In genomic region chr2:129173386-129173785, GRCm38 (mm10) we compare ENCODE assay signal across 27 mouse cellular contexts. TPM values are rescaled to one million over a fixed set of nuclear protein-coding genes. Genes with fewer than 3 reads are reported as not detected.
DNase-seq lines count a peak whose midpoint lies in the region; ATAC-seq lines count a peak whose summit lies in the region.
"Had no signal": no experiment of that assay in that cellular context is flagged by ENCODE, and none has a peak within 500 bp of the region (broad histone marks: within the 10 kb centered on the region; RNA-seq: fewer than 3 reads in every experiment).

No protein-coding gene starts in this region.

- H3K36me3 ChIP-seq in heart, embryonic 14.5 days (ENCODE audit: control insufficient read depth, insufficient read depth, low read length), result no peaks in the 10 kb centered on the region
- H3K36me3 ChIP-seq in midbrain, embryonic 16.5 days (ENCODE audit: control insufficient read depth, insufficient read depth, low read length), result no peaks in the 10 kb centered on the region
- H3K36me3 ChIP-seq in midbrain, embryonic 10.5 days, result no peaks in the 10 kb centered on the region
- no peaks in the 10 kb centered on the region for H3K36me3 ChIP-seq in neural tube, embryonic 15.5 days
- H3K36me3 ChIP-seq in embryonic facial prominence, embryonic 10.5 days (replicated peaks), result no peaks in the 10 kb centered on the region
- H3K36me3 ChIP-seq: embryonic facial prominence, embryonic 12.5 days; forebrain, embryonic 12.5 days; intestine, embryonic 15.5 days; limb, embryonic 10.5 days; liver, embryonic 15.5 days; lung, embryonic 15.5 days had no signal

- 45% methylated on average over 10 of the region's 10 CpGs for WGBS in heart, embryonic 14.5 days
- 41% methylated on average over 10 of the region's 10 CpGs for WGBS in midbrain, embryonic 16.5 days
- WGBS in midbrain, embryonic 10.5 days, result 62% methylated on average over 10 of the region's 10 CpGs
- WGBS in neural tube, embryonic 15.5 days, result 53% methylated on average over 10 of the region's 10 CpGs
- 59% methylated on average over 10 of the region's 10 CpGs for WGBS in embryonic facial prominence, embryonic 10.5 days

- no peak for ATAC-seq in heart, embryonic 14.5 days (ENCODE audit: insufficient number of reproducible peaks, insufficient read depth, low FRiP score, low read depth)
- no peak for ATAC-seq in midbrain, embryonic 16.5 days
- ATAC-seq in neural tube, embryonic 15.5 days (ENCODE audit: low FRiP score), result no peak
- ATAC-seq: intestine, embryonic 15.5 days had no signal

- H3K4me2 ChIP-seq in heart, embryonic 14.5 days (ENCODE audit: low read length), result peak overlapping the region; percentile 34
- peak overlapping the region; percentile 38 for H3K4me2 ChIP-seq in midbrain, embryonic 16.5 days (ENCODE audit: low read length)
- peak overlapping the region; percentile 25 for H3K4me2 ChIP-seq in neural tube, embryonic 15.5 days
- H3K4me2 ChIP-seq: embryonic facial prominence, embryonic 12.5 days; forebrain, embryonic 12.5 days; intestine, embryonic 15.5 days; liver, embryonic 15.5 days; lung, embryonic 15.5 days had no signal

- 0 out of 4 replicates have a peak, but pooled peaks cover 0 to 3% of the 10 kb centered on the region in 2 experiments for H3K4me1 ChIP-seq in heart, embryonic 14.5 days (ENCODE audit: control insufficient read depth in 2 of 2, insufficient read depth in 2 of 2, low read length in 2 of 2)
- H3K4me1 ChIP-seq in midbrain, embryonic 16.5 days (ENCODE audit: control insufficient read depth, insufficient read depth, low read length), result no peaks in the 10 kb centered on the region
- peaks cover 24% of the 10 kb centered on the region for H3K4me1 ChIP-seq in midbrain, embryonic 10.5 days
- H3K4me1 ChIP-seq in neural tube, embryonic 15.5 days, result 0 out of 2 replicates have a peak, but pooled peaks cover 2% of the 10 kb centered on the region
- H3K4me1 ChIP-seq in embryonic facial prominence, embryonic 10.5 days, result peaks cover 2% of the 10 kb centered on the region; the same call in 1 of the 2 replicates
- H3K4me1 ChIP-seq: embryonic facial prominence, embryonic 12.5 days; forebrain, embryonic 12.5 days; intestine, embryonic 15.5 days had no signal

- no peak overlapping the region for H3K9ac ChIP-seq in heart, embryonic 14.5 days (ENCODE audit: low read length)
- no peak overlapping the region for H3K9ac ChIP-seq in midbrain, embryonic 16.5 days (ENCODE audit: low read depth, low read length)
- H3K9ac ChIP-seq in neural tube, embryonic 15.5 days (replicated peaks), result no peak overlapping the region
- H3K9ac ChIP-seq: embryonic facial prominence, embryonic 12.5 days; forebrain, embryonic 12.5 days; intestine, embryonic 15.5 days; liver, embryonic 15.5 days; lung, embryonic 15.5 days had no signal

- intact Hi-C loops in heart, postnatal 36 days (cut with DNase I), result loop anchor here (5.0 kb wide), 1 partner anchor 34 kb away; no protein-coding TSS in a partner anchor

- DNase-seq in heart, postnatal 36 days, result no peak
- no peak for DNase-seq in midbrain, embryonic 10.5 days (ENCODE audit: low spot score)
- peak; percentile 52 for DNase-seq in ZHBTc4 (ENCODE audit: low read depth, low spot score)
- no peak for DNase-seq in embryonic facial prominence, embryonic 10.5 days (ENCODE audit: low spot score)
- no peak for DNase-seq in adrenal gland, adult 18-20 months (ENCODE audit: low spot score in 2 of 2)
- DNase-seq: adrenal gland, postnatal 36 days; cerebellum, adult 11 months; cerebellum, adult 9-11 months; gastrocnemius, postnatal 25 days; heart, postnatal 4 days; kidney, adult 9 months; kidney, postnatal 14 days; liver; lung, postnatal 36 days; thymus, adult 18-20 months; thymus, postnatal 4 days had no signal

- H3K27ac ChIP-seq in heart, embryonic 14.5 days (replicated peaks in 1 of 2; ENCODE audit: control insufficient read depth in 1 of 2, insufficient read depth in 1 of 2, low read depth in 2 of 2, low read length in 2 of 2), result no peak overlapping the region
- H3K27ac ChIP-seq in midbrain, embryonic 16.5 days (ENCODE audit: low read length), result no peak overlapping the region
- H3K27ac ChIP-seq in midbrain, embryonic 10.5 days (replicated peaks), result no peak overlapping the region
- H3K27ac ChIP-seq in neural tube, embryonic 15.5 days (replicated peaks), result no peak overlapping the region
- H3K27ac ChIP-seq in embryonic facial prominence, embryonic 10.5 days (replicated peaks), result no peak overlapping the region
- H3K27ac ChIP-seq: embryonic facial prominence, embryonic 12.5 days; forebrain, embryonic 12.5 days; intestine, embryonic 15.5 days; limb, embryonic 10.5 days; liver, embryonic 15.5 days; lung, embryonic 15.5 days had no signal

- H3K27me3 ChIP-seq in heart, embryonic 14.5 days (ENCODE audit: control insufficient read depth, insufficient read depth, low read length), result no peaks in the 10 kb centered on the region
- H3K27me3 ChIP-seq in midbrain, embryonic 16.5 days (ENCODE audit: control insufficient read depth, insufficient read depth, low read depth, low read length), result no peaks in the 10 kb centered on the region
- no peaks in the 10 kb centered on the region for H3K27me3 ChIP-seq in midbrain, embryonic 10.5 days (ENCODE audit: low read depth, poor library complexity, severe bottlenecking)
- no peaks in the 10 kb centered on the region for H3K27me3 ChIP-seq in neural tube, embryonic 15.5 days (replicated peaks)
- no peaks in the 10 kb centered on the region for H3K27me3 ChIP-seq in embryonic facial prominence, embryonic 10.5 days (replicated peaks; ENCODE audit: low read depth, poor library complexity, severe bottlenecking)
- H3K27me3 ChIP-seq: embryonic facial prominence, embryonic 12.5 days; forebrain, embryonic 12.5 days; intestine, embryonic 15.5 days; lung, embryonic 15.5 days; megakaryocyte, embryonic 14.5 days had no signal

- H3K9me3 ChIP-seq in heart, embryonic 14.5 days (ENCODE audit: control insufficient read depth, low read length), result 0 out of 2 replicates have a peak, but pooled peaks cover 1% of the 10 kb centered on the region
- H3K9me3 ChIP-seq in midbrain, embryonic 16.5 days (replicated peaks; ENCODE audit: control insufficient read depth, low read length, poor library complexity, severe bottlenecking), result no peaks in the 10 kb centered on the region
- H3K9me3 ChIP-seq in midbrain, embryonic 10.5 days (replicated peaks), result peaks cover under 1% of the 10 kb centered on the region; the same call in 1 of the 2 replicates
- H3K9me3 ChIP-seq in neural tube, embryonic 15.5 days (replicated peaks), result no peaks in the 10 kb centered on the region
- no peaks in the 10 kb centered on the region for H3K9me3 ChIP-seq in embryonic facial prominence, embryonic 10.5 days
- H3K9me3 ChIP-seq: embryonic facial prominence, embryonic 12.5 days; forebrain, embryonic 12.5 days; intestine, embryonic 15.5 days; limb, embryonic 10.5 days; liver, embryonic 15.5 days; lung, embryonic 15.5 days; megakaryocyte, embryonic 14.5 days had no signal

- H3K4me3 ChIP-seq in heart, embryonic 14.5 days (ENCODE audit: control insufficient read depth in 1 of 2, insufficient read depth in 1 of 2, low read depth in 1 of 2, low read length in 2 of 2), result no peak overlapping the region
- H3K4me3 ChIP-seq in midbrain, embryonic 16.5 days (ENCODE audit: low read depth, low read length), result no peak overlapping the region
- H3K4me3 ChIP-seq in midbrain, embryonic 10.5 days, result no peak overlapping the region
- H3K4me3 ChIP-seq in neural tube, embryonic 15.5 days (replicated peaks), result no peak overlapping the region
- no peak overlapping the region for H3K4me3 ChIP-seq in embryonic facial prominence, embryonic 10.5 days
- H3K4me3 ChIP-seq: embryonic facial prominence, embryonic 12.5 days; forebrain, embryonic 12.5 days; intestine, embryonic 15.5 days; limb, embryonic 10.5 days; liver, embryonic 15.5 days; lung, embryonic 15.5 days; megakaryocyte, embryonic 14.5 days; myocyte had no signal

RNA-seq across cellular contexts. Expression of gene Slc20a1, which starts 25.2 kb away (rescaled TPM):
- 21.6 and 22.0 TPM in 2 replicates for polyA plus RNA-seq in heart, embryonic 14.5 days (2014; fragmentation: Nextera tagmentation; extraction: Ambion mirVana)
- 10 to 100 TPM in 1 of 2 experiments, 1 to 10 TPM in 1; 9.3 to 13.6 TPM for total RNA-seq in heart, postnatal 36 days (2021)
- polyA plus RNA-seq in midbrain, embryonic 16.5 days (2015; fragmentation: Nextera tagmentation; extraction: Ambion mirVana), result 64.5 and 67.6 TPM in 2 replicates
- 53.7 and 55.6 TPM in 2 replicates for polyA plus RNA-seq in midbrain, embryonic 10.5 days (2016; fragmentation: Nextera tagmentation; extraction: Ambion mirVana)
- polyA plus RNA-seq in neural tube, embryonic 15.5 days (2015; fragmentation: Nextera tagmentation; extraction: Ambion mirVana), result 48.2 and 48.9 TPM in 2 replicates
- 50.4 and 52.8 TPM in 2 replicates for polyA plus RNA-seq in embryonic facial prominence, embryonic 10.5 days (2016; fragmentation: Nextera tagmentation; extraction: Ambion mirVana)
- 10 to 100 TPM; 14.1 to 19.4 TPM for total RNA-seq in adrenal gland, adult 18-20 months (2021)

RNA-seq across cellular contexts. Expression of gene Chchd5, which starts 43.9 kb away (rescaled TPM):
- 20.9 and 23.8 TPM in 2 replicates for polyA plus RNA-seq in heart, embryonic 14.5 days (2014; fragmentation: Nextera tagmentation; extraction: Ambion mirVana)
- total RNA-seq in heart, postnatal 36 days (2021), result 10 to 100 TPM; 12.4 to 12.5 TPM
- 17.6 and 18.1 TPM in 2 replicates for polyA plus RNA-seq in midbrain, embryonic 16.5 days (2015; fragmentation: Nextera tagmentation; extraction: Ambion mirVana)
- 28.7 and 31.6 TPM in 2 replicates for polyA plus RNA-seq in midbrain, embryonic 10.5 days (2016; fragmentation: Nextera tagmentation; extraction: Ambion mirVana)
- polyA plus RNA-seq in neural tube, embryonic 15.5 days (2015; fragmentation: Nextera tagmentation; extraction: Ambion mirVana), result 22.6 and 23.6 TPM in 2 replicates
- 25.6 and 29.0 TPM in 2 replicates for polyA plus RNA-seq in embryonic facial prominence, embryonic 10.5 days (2016; fragmentation: Nextera tagmentation; extraction: Ambion mirVana)
- 10 to 100 TPM; 15.9 to 21.3 TPM for total RNA-seq in adrenal gland, adult 18-20 months (2021)
